Mouse (Mus musculus) urinary bladder, adult 2 months (tissue): ENCODE data around the gene Krt25. TPM values are rescaled to one million over a fixed set of nuclear protein-coding genes. Genes with fewer than 3 reads are reported as not detected.

Experiments
- DNase-seq: peaks from one replicate; pipeline ENCODE4 v3.0.0; 2022; ENCODE audit warnings: low spot score
- polyA plus RNA-seq: library from polyadenylated mRNA; depleted of rRNA; stranded (reverse); fragments of >200 nt; gene quantifications from 2 replicates; pipeline ENCODE4 v1.2.3, GENCODE M21; 2012; rRNA removed

The Krt25 gene
- polyA plus RNA-seq, 1 experiment: not detected

DNA sequence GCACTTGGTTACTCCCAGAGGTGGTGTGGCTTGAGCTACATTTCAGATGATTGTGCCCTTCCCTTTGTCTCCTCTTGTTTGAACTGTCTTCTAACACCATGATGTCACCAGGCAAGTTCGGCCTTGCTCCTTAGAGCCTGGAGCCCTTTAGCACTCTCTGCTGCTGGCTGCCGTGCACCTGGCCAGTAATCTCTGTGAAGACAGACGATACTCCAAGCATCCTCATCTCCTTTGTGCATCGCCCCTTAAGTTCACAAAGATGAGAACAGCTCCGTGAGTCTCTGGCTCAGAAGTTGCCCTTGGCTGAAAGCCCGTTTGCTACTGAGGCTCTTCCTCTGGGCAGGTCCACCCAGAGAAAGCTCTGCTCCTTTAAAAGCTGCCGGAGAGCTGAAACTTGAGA is 46.0 kb downstream of the Krt25 start:
- no peak for DNase-seq

DNA sequence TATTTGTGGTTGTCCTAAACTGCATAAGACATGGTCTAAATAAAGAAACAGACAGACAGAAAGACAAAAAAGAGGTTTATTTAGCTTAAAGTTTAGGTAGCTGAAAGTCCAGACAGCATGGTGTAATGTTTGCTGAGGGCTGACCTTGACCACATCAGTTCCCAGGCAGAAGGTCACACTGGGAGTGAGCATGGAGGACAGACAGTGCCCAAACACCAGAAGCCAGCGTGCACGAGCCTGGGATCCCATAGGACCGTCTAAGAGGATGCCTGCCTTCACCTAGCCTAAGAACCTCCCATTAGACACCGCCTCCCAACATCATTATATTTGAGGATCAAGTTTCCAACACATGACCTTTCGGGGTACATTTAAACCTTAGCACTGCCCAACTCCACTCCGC is 47.1 kb downstream of the Krt25 start:
- no peak for DNase-seq

DNA sequence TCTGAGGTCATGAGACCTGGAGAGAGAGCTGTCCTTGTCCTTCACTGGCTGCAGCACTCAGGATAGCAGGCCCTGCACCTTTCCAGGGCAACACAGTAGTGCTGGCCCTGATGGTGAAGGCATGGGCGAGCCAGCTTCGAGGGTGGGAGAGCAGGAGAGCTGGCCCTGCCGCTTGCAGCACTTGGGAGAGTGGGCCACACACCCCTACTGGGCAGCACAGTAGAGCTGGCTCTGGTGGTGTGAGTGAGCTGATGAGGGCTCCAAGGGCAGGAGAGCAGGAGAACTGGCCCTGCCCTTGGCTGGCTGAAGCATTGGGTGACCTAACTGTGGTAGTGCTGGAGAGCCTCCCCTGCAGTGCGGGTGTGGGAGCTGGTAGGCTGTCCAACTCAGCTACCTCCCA is 50.0 kb downstream of the Krt25 start:
- DNase-seq: no peak

DNA sequence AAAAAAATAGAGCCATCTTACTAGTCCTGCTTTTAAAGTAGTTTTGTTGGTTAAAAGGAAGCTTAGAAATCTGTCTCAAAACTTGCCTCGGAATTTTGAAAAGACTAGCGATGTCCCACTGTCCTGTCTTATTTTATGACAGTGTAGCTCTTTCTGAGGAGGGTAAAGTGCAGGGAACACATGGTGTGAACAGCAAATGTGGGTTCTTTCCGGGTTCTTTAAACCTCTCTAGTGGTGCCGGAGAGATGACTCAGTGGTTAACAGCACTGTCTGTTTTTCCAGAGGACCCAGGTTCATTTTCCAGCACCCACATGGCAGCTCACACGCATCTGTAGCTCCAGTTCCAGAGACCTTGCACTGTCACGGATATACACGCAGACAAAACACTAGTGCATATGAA is 53.6 kb downstream of the Krt25 start:
- no peak for DNase-seq

DNA sequence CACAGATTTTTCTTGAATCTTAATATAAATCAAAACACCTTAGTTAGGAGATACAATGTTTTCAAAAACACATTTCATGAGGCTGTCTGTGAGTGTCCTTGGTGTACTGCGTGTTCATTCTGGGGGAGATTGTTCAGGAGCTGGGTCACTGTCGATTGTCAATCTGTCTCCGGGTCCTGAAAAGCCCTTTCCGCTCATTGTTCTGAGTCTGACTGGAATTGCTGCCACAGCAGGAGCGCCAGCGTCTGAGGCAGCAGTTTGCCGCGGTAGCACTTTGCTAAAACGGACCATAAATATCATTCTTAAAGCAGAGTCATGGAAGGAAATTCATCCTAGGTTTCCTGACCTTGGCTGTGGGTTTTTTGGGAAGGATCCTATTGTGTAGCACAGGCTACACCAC is 57.0 kb downstream of the Krt25 start:
- DNase-seq: no peak

Other genes starting within 250 kb of the Krt25 start
- 26.0 and 28.6 TPM in 2 replicates for gene Tns4, start 233.6 kb downstream of the Krt25 start, polyA plus RNA-seq
- 1.0 and 1.3 TPM in 2 replicates for gene Ccr7, start 167.9 kb downstream of the Krt25 start, polyA plus RNA-seq
- 60.3 and 81.1 TPM in 2 replicates for gene Smarce1, start 91.9 kb downstream of the Krt25 start, polyA plus RNA-seq
- gene Krt222, start 78.9 kb downstream of the Krt25 start, polyA plus RNA-seq: 0.23 and 0.27 TPM in 2 replicates
- not detected in 2 replicates for gene Krt24, start 37.7 kb downstream of the Krt25 start, polyA plus RNA-seq
- not detected in 2 replicates for gene Krt26, start 15.0 kb upstream of the Krt25 start, polyA plus RNA-seq
- not detected in 2 replicates for gene Krt27, start 28.2 kb upstream of the Krt25 start, polyA plus RNA-seq
- gene Krt28, start 52.0 kb upstream of the Krt25 start, polyA plus RNA-seq: not detected in 2 replicates
- 9.1 and 11.0 TPM in 2 replicates for gene Krt10, start 66.4 kb upstream of the Krt25 start, polyA plus RNA-seq
- gene Krt12, start 99.3 kb upstream of the Krt25 start, polyA plus RNA-seq: 0.15 and 0.18 TPM in 2 replicates
- gene Krt20, start 115.2 kb upstream of the Krt25 start, polyA plus RNA-seq: 48.8 and 63.6 TPM in 2 replicates
- 3.4 and 4.2 TPM in 2 replicates for gene Krt23, start 170.2 kb upstream of the Krt25 start, polyA plus RNA-seq
- gene Krt39, start 198.4 kb upstream of the Krt25 start, polyA plus RNA-seq: not detected in 2 replicates
- gene Krt40, start 220.2 kb upstream of the Krt25 start, polyA plus RNA-seq: not detected in 2 replicates
- not detected in 2 replicates for gene Krtap3-3, start 227.9 kb upstream of the Krt25 start, polyA plus RNA-seq
- not detected in 2 replicates for gene Krtap3-2, start 233.9 kb upstream of the Krt25 start, polyA plus RNA-seq
- gene Gm11939, start 236.5 kb upstream of the Krt25 start, polyA plus RNA-seq: not detected in 2 replicates
- not detected in 2 replicates for gene Krtap3-1, start 243.7 kb upstream of the Krt25 start, polyA plus RNA-seq